Mouse (Mus musculus) forebrain, embryonic 15.5 days (tissue): ENCODE measurements at regions not wholly inside any gene's neighbourhood (a gene's known extent, or its start where the extent isn't known, plus 50 kb on each side); places are given as distances from the start of the nearest gene placed in this dataset.
A peak's percentile ranks its signal among the peaks of the same experiment; 100 is the strongest.

ENCODE experiments used
- ATAC-seq: fragments of 200-750 bp; cut with Nextera tagmentation; replicated peaks from 2 replicates; pipeline ENCODE4 v1.8.0; 2017; ENCODE audit warnings: mild to moderate bottlenecking, moderate TSS enrichment, moderate library complexity
- H3K27ac ChIP-seq: fragments of 300-500 bp; sonication (generic); replicated peaks from 2 replicates; pipeline ENCODE4 v1.5.1; 2015; ENCODE audit warnings: mild to moderate bottlenecking, inconsistent platforms
- H3K27me3 ChIP-seq: fragments of 300-500 bp; sonication (generic); 2 replicates; pipeline ENCODE4 v1.6.1; 2015; ENCODE audit warnings: inconsistent platforms
- H3K36me3 ChIP-seq: fragments of 300-500 bp; sonication (generic); 2 replicates; pipeline ENCODE4 v1.6.1; 2015; ENCODE audit warnings: mild to moderate bottlenecking, inconsistent platforms
- H3K4me1 ChIP-seq: fragments of 300-500 bp; sonication (generic); 2 replicates; pipeline ENCODE4 v1.6.1; 2015; ENCODE audit warnings: inconsistent platforms
- H3K4me2 ChIP-seq: fragments of 300-500 bp; sonication (generic); replicated peaks from 2 replicates; pipeline ENCODE4 v1.6.1; 2015; ENCODE audit warnings: mild to moderate bottlenecking, inconsistent platforms
- H3K4me3 ChIP-seq: fragments of 300-500 bp; sonication (generic); 2 replicates; pipeline ENCODE4 v1.5.1; 2015; ENCODE audit warnings: mild to moderate bottlenecking, inconsistent platforms
- H3K9ac ChIP-seq: fragments of 300-500 bp; sonication (generic); replicated peaks from 2 replicates; pipeline ENCODE4 v1.6.1; 2015; ENCODE audit warnings: mild to moderate bottlenecking, inconsistent platforms
- H3K9me3 ChIP-seq: fragments of 300-500 bp; sonication (generic); 2 replicates; pipeline ENCODE4 v1.6.1; 2016; ENCODE audit warnings: inconsistent platforms
- WGBS: fragments of 180-500 bp; shearing (Covaris S2); methylation state at CpG from one replicate; pipeline ENCODE4 v1.1.7; 2015; ENCODE audit warnings: mixed read lengths; 5-methylcytosine and 5-hydroxymethylcytosine counted together

- H3K27me3 ChIP-seq = no peaks in the 10 kb centered on the region
- H3K4me1 ChIP-seq = 0 out of 2 replicates have a peak, but pooled peaks cover 5% of the 10 kb centered on the region
- H3K4me3 ChIP-seq = no peak overlapping the region
- no peak overlapping the region for H3K9ac ChIP-seq
- no peaks in the 10 kb centered on the region for H3K9me3 ChIP-seq
- no peak overlapping the region for H3K27ac ChIP-seq
- ATAC-seq = no peak
- no peak overlapping the region for H3K4me2 ChIP-seq
- 94% methylated on average over 6 of the region's 6 CpGs for WGBS
- no peaks in the 10 kb centered on the region for H3K36me3 ChIP-seq
Measured at GRCm38 (mm10) chr17:27364899-27365298, 156.3 kb downstream of the Grm4 start.

GRCm38 (mm10) chr17:27364338-27364737 lies 156.9 kb downstream of the Grm4 start:
- Histone ChIP-seq H3K36me3 (no peaks in the 10 kb centered on the region), H3K9ac (no peak overlapping the region), H3K9me3 (no peaks in the 10 kb centered on the region), H3K4me1 (0 out of 2 replicates have a peak, but pooled peaks cover 5% of the 10 kb centered on the region), H3K4me3 (no peak overlapping the region), H3K27ac (no peak overlapping the region), H3K4me2 (no peak overlapping the region), H3K27me3 (no peaks in the 10 kb centered on the region)
- 94% methylated on average over 7 of the region's 7 CpGs for WGBS
- no peak for ATAC-seq

GRCm38 (mm10) chr17:27363911-27364310 lies 157.3 kb downstream of the Grm4 start:
- Histone ChIP-seq H3K36me3 (no peaks in the 10 kb centered on the region), H3K27me3 (no peaks in the 10 kb centered on the region), H3K27ac (no peak overlapping the region), H3K9ac (no peak overlapping the region), H3K4me2 (no peak overlapping the region), H3K4me1 (0 out of 2 replicates have a peak, but pooled peaks cover 5% of the 10 kb centered on the region), H3K4me3 (no peak overlapping the region), H3K9me3 (no peaks in the 10 kb centered on the region)
- WGBS = 87% methylated on average over 6 of the region's 6 CpGs
- ATAC-seq = no peak

- H3K27me3 ChIP-seq = no peaks in the 10 kb centered on the region
- no peak overlapping the region for H3K9ac ChIP-seq
- 0 out of 2 replicates have a peak, but pooled peaks cover 5% of the 10 kb centered on the region for H3K4me1 ChIP-seq
- H3K27ac ChIP-seq = no peak overlapping the region
- no peak overlapping the region for H3K4me3 ChIP-seq
- ATAC-seq = no peak
- H3K4me2 ChIP-seq = no peak overlapping the region
- no peaks in the 10 kb centered on the region for H3K9me3 ChIP-seq
- WGBS = 90% methylated on average over 8 of the region's 8 CpGs
- H3K36me3 ChIP-seq = no peaks in the 10 kb centered on the region
Measured at GRCm38 (mm10) chr17:27362221-27362620, 158.0 kb upstream of the Lemd2 start.

GRCm38 (mm10) chr17:27361362-27361761 lies 157.1 kb upstream of the Lemd2 start:
- no peaks in the 10 kb centered on the region for H3K36me3 ChIP-seq
- H3K27ac ChIP-seq = no peak overlapping the region
- no peak overlapping the region for H3K9ac ChIP-seq
- no peak overlapping the region for H3K4me3 ChIP-seq
- H3K4me2 ChIP-seq = no peak overlapping the region
- no peaks in the 10 kb centered on the region for H3K27me3 ChIP-seq
- WGBS = 73% methylated on average over 2 of the region's 2 CpGs
- peak; percentile 66 for ATAC-seq
- H3K4me1 ChIP-seq = 0 out of 2 replicates have a peak, but pooled peaks cover 5% of the 10 kb centered on the region
- no peaks in the 10 kb centered on the region for H3K9me3 ChIP-seq

- Histone ChIP-seq H3K36me3 (no peaks in the 10 kb centered on the region), H3K4me1 (0 out of 2 replicates have a peak, but pooled peaks cover 5% of the 10 kb centered on the region), H3K4me3 (no peak overlapping the region), H3K9ac (no peak overlapping the region), H3K9me3 (no peaks in the 10 kb centered on the region), H3K27ac (no peak overlapping the region), H3K4me2 (no peak overlapping the region), H3K27me3 (no peaks in the 10 kb centered on the region)
- WGBS = 93% methylated on average over 3 of the region's 3 CpGs
- no peak for ATAC-seq
Measured at GRCm38 (mm10) chr17:27356862-27357261, 152.6 kb upstream of the Lemd2 start.

GRCm38 (mm10) chr17:27355717-27356116 lies 151.4 kb upstream of the Lemd2 start:
- H3K4me2 ChIP-seq = no peak overlapping the region
- no peak for ATAC-seq
- H3K9me3 ChIP-seq = no peaks in the 10 kb centered on the region
- H3K36me3 ChIP-seq = no peaks in the 10 kb centered on the region
- H3K4me3 ChIP-seq = no peak overlapping the region
- H3K9ac ChIP-seq = no peak overlapping the region
- 73% methylated on average over 9 of the region's 9 CpGs for WGBS
- no peaks in the 10 kb centered on the region for H3K27me3 ChIP-seq
- no peak overlapping the region for H3K27ac ChIP-seq
- H3K4me1 ChIP-seq = 0 out of 2 replicates have a peak, but pooled peaks cover 2% of the 10 kb centered on the region

GRCm38 (mm10) chr17:27355056-27355455 lies 150.8 kb upstream of the Lemd2 start:
- Histone ChIP-seq H3K27me3 (no peaks in the 10 kb centered on the region), H3K4me1 (no peaks in the 10 kb centered on the region), H3K9ac (no peak overlapping the region), H3K4me3 (no peak overlapping the region), H3K9me3 (no peaks in the 10 kb centered on the region), H3K36me3 (no peaks in the 10 kb centered on the region), H3K4me2 (no peak overlapping the region), H3K27ac (no peak overlapping the region)
- no peak for ATAC-seq
- 79% methylated on average over 4 of the region's 4 CpGs for WGBS

- Histone ChIP-seq H3K4me3 (no peak overlapping the region), H3K9ac (no peak overlapping the region), H3K36me3 (no peaks in the 10 kb centered on the region), H3K4me2 (no peak overlapping the region), H3K27me3 (no peaks in the 10 kb centered on the region), H3K4me1 (no peaks in the 10 kb centered on the region), H3K9me3 (no peaks in the 10 kb centered on the region), H3K27ac (no peak overlapping the region)
- 88% methylated on average over 9 of the region's 9 CpGs for WGBS
- ATAC-seq = no peak
Measured at GRCm38 (mm10) chr17:27349911-27350310, 145.6 kb upstream of the Lemd2 start.

- Histone ChIP-seq H3K27me3 (no peaks in the 10 kb centered on the region), H3K4me1 (no peaks in the 10 kb centered on the region), H3K9me3 (no peaks in the 10 kb centered on the region), H3K4me3 (no peak overlapping the region), H3K4me2 (no peak overlapping the region), H3K9ac (no peak overlapping the region), H3K36me3 (no peaks in the 10 kb centered on the region), H3K27ac (no peak overlapping the region)
- no peak for ATAC-seq
- WGBS = 88% methylated on average over 4 of the region's 4 CpGs
Measured at GRCm38 (mm10) chr17:27349432-27349831, 145.2 kb upstream of the Lemd2 start.

GRCm38 (mm10) chr17:27341952-27342890 lies 138.0 kb upstream of the Lemd2 start:
- H3K36me3 ChIP-seq = no peaks in the 10 kb centered on the region

GRCm38 (mm10) chr17:27339823-27340222 lies 135.6 kb upstream of the Lemd2 start:
- no peak for ATAC-seq
- Histone ChIP-seq H3K4me2 (no peak overlapping the region), H3K36me3 (no peaks in the 10 kb centered on the region), H3K27me3 (no peaks in the 10 kb centered on the region), H3K9ac (no peak overlapping the region), H3K4me3 (no peak overlapping the region), H3K4me1 (no peaks in the 10 kb centered on the region), H3K27ac (no peak overlapping the region), H3K9me3 (no peaks in the 10 kb centered on the region)
- WGBS = 75% methylated on average over 3 of the region's 3 CpGs

More at GRCm38 (mm10) chr17:27341952-27342890, 138.0 kb upstream of the Lemd2 start:
- Histone ChIP-seq H3K27me3 (no peaks in the 10 kb centered on the region), H3K4me3 (no peak overlapping the region), H3K27ac (no peak overlapping the region), H3K4me2 (no peak overlapping the region), H3K4me1 (no peaks in the 10 kb centered on the region), H3K9me3 (no peaks in the 10 kb centered on the region), H3K9ac (no peak overlapping the region)
- WGBS = 53% methylated on average over 14 of the region's 14 CpGs
- no peak for ATAC-seq
